Mouse (Mus musculus): ENCODE results near the gene Dync1h1. TPM values are rescaled to one million over a fixed set of nuclear protein-coding genes. Genes with fewer than 3 reads are reported as not detected.

Dync1h1 gene
- polyA plus RNA-seq, 1 experiment from 2014 or later = 51.0 TPM

DNA sequence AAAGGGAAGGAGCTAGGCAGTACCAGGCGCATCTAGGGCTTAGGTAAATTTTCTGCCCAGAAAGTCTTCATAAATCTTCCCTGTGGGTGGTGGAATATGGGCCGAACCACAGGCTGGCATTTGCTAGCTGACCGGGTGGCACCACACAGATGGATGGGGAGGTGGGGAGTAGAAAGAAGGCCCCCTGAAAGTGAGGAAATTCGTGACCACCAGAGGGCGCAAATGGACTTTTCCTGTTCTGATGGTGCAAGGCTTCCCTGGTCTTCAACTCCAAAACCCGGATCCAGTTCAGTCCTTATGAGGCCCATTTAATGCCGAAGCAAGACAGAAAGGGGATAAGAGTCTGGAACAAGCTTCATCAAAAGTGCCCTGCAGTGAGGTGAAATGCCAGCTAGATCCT, 2.7 kb upstream of the Dync1h1 start:
- no peaks in the 10 kb centered on the region for H3K36me3 ChIP-seq (ENCODE audit: control insufficient read depth, insufficient read depth, low read length)
- WGBS (ENCODE audit: insufficient replicate concordance) = 13% methylated on average over 7 of the region's 7 CpGs
- H3K9ac ChIP-seq (ENCODE audit: low read depth, low read length) = no peak overlapping the region
- ATAC-seq (replicated peaks; ENCODE audit: insufficient number of reproducible peaks, low FRiP score, low TSS enrichment) = no peak
- H3K4me1 ChIP-seq (ENCODE audit: control insufficient read depth, insufficient read depth, low read length) = peaks cover 11% of the 10 kb centered on the region
- no peak overlapping the region for H3K4me2 ChIP-seq
- H3K9me3 ChIP-seq (replicated peaks; ENCODE audit: control insufficient read depth, low read length) = no peaks in the 10 kb centered on the region
- H3K27me3 ChIP-seq (ENCODE audit: control insufficient read depth, insufficient read depth, low read length) = peaks cover 9% of the 10 kb centered on the region
- H3K27ac ChIP-seq (ENCODE audit: low read depth, low read length) = no peak overlapping the region
- H3K4me3 ChIP-seq (ENCODE audit: low read depth, low read length) = no peak overlapping the region

DNA sequence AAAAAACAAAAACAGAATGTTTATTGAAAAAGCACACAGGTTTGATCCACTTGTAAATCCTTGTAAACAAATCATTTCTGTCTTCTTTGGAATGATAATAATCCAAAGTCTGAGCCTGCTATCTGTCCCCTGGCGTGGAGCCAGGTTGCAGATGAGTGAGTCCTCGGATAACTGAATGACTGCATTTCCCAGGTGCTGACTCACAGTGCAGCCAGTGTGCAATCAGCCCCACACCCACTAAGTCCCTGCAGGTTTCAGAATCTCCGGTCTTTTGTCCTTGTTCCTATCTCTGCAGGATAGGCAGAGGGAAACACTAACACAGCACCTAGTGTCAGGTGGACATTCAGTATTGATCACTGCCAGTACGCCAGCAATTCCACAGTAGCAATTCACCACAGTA, 1.5 kb upstream of the Dync1h1 start:
- H3K27ac ChIP-seq (ENCODE audit: low read depth, low read length) = no peak overlapping the region
- no peak for ATAC-seq (replicated peaks; ENCODE audit: insufficient number of reproducible peaks, low FRiP score, low TSS enrichment)
- WGBS (ENCODE audit: insufficient replicate concordance) = 56% methylated on average over 4 of the region's 4 CpGs

DNA sequence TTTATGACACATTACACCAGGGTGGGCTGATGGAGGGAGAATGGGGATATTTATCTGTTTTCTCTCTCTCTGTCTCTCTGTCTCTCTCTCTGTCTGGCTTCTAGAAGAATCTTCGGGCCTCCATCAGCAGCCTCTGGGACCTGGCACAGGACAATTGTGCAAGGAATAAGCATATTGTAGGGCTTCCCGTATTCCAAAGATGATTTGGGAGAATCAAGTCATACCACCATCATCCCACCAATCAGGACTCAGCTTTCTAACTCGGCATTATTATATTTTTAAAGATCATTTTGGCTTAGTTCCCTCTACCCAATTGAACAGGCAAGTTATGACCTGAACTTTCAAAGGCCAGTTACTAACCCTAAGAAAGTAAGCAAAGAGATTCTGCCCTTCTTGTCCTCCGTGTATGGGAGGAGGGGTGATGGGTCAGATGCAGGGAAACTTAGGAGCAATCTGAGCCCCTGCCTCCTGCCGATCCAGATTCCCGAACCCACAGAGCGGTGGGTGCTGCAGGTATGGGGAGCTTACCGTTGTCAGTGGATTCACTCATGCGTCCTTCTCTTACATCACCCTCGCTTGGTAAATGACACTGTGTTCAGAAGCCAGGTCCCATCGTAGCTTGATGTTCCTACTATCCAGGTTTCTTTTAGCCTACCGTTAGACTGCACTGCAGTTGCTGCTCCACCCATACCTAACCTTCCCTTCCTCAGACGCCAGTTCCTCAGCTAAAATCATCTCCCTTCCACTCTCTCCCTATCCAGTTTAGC, 844 bp upstream of the Dync1h1 start:
- Histone ChIP-seq H3K9ac (ENCODE audit: low read depth, low read length) (no peak overlapping the region), H3K9me3 (replicated peaks; ENCODE audit: control insufficient read depth, low read length) (no peaks in the 10 kb centered on the region), H3K36me3 (ENCODE audit: control insufficient read depth, insufficient read depth, low read length) (no peaks in the 10 kb centered on the region), H3K27ac (ENCODE audit: low read depth, low read length) (no peak overlapping the region), H3K4me3 (ENCODE audit: low read depth, low read length) (peak overlapping the region; percentile 99), H3K4me1 (ENCODE audit: control insufficient read depth, insufficient read depth, low read length) (peaks cover 17% of the 10 kb centered on the region), H3K27me3 (ENCODE audit: control insufficient read depth, insufficient read depth, low read length) (peaks cover 9% of the 10 kb centered on the region), H3K4me2 (peak overlapping the region; percentile 66)
- no peak for ATAC-seq (replicated peaks; ENCODE audit: insufficient number of reproducible peaks, low FRiP score, low TSS enrichment)
- 54% methylated on average over 13 of the region's 13 CpGs for WGBS (ENCODE audit: insufficient replicate concordance)

More for the DNA sequence above, 1.5 kb upstream of the Dync1h1 start:
- Histone ChIP-seq H3K9ac (ENCODE audit: low read depth, low read length) (no peak overlapping the region), H3K4me3 (ENCODE audit: low read depth, low read length) (no peak overlapping the region), H3K9me3 (replicated peaks; ENCODE audit: control insufficient read depth, low read length) (no peaks in the 10 kb centered on the region), H3K36me3 (ENCODE audit: control insufficient read depth, insufficient read depth, low read length) (no peaks in the 10 kb centered on the region), H3K4me1 (ENCODE audit: control insufficient read depth, insufficient read depth, low read length) (peaks cover 17% of the 10 kb centered on the region), H3K27me3 (ENCODE audit: control insufficient read depth, insufficient read depth, low read length) (peaks cover 9% of the 10 kb centered on the region), H3K4me2 (no peak overlapping the region)

DNA sequence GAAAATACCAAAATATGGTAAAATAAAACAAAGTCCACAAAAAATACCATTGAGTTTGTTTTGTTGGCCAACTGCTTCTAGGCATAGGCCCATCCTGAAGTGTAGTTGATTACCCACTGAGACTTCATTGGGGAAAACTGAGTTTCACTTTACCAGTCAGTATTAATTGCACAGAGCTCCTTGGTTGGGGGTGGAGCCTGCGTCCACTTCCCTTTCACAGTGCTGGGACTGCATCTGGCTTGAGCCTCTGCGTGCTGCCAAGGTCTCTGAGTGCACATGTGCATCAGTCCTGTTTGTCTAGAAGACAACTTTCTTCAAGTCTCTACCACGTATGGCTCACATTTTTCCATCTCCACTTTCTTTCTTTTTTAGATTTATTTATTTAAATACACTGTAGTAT, 4.9 kb downstream of the Dync1h1 start:
- ATAC-seq (replicated peaks; ENCODE audit: insufficient number of reproducible peaks, low FRiP score, low TSS enrichment) = no peak
- Histone ChIP-seq H3K27ac (ENCODE audit: low read depth, low read length) (no peak overlapping the region), H3K9ac (ENCODE audit: low read depth, low read length) (no peak overlapping the region), H3K9me3 (replicated peaks; ENCODE audit: control insufficient read depth, low read length) (no peaks in the 10 kb centered on the region), H3K4me2 (no peak overlapping the region), H3K27me3 (ENCODE audit: control insufficient read depth, insufficient read depth, low read length) (no peaks in the 10 kb centered on the region), H3K4me3 (ENCODE audit: low read depth, low read length) (no peak overlapping the region), H3K36me3 (ENCODE audit: control insufficient read depth, insufficient read depth, low read length) (no peaks in the 10 kb centered on the region), H3K4me1 (ENCODE audit: control insufficient read depth, insufficient read depth, low read length) (peaks cover 20% of the 10 kb centered on the region)
- WGBS (ENCODE audit: insufficient replicate concordance) = 92% methylated on average over 3 of the region's 3 CpGs

DNA sequence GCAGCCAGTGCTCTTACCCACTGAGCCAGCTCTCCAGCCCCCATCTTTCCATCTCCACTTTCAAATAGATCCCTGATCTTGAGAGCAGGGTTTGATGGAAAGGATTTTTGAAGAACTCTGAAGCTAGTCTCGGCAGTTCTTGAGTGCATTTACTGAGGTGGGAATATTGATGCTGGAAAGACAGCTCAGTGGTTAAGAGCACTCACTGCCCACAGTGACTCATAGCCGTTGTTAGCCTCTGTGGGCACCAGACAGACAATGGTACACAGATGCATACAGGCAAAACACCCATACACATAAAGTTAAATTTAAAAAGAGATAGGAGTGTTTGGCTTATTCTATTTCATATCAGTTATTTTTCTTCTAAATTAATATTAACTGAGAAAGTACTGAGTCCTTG, 5.4 kb downstream of the Dync1h1 start:
- Histone ChIP-seq H3K9me3 (replicated peaks; ENCODE audit: control insufficient read depth, low read length) (no peaks in the 10 kb centered on the region), H3K36me3 (ENCODE audit: control insufficient read depth, insufficient read depth, low read length) (no peaks in the 10 kb centered on the region), H3K4me1 (ENCODE audit: control insufficient read depth, insufficient read depth, low read length) (peaks cover 20% of the 10 kb centered on the region), H3K27ac (ENCODE audit: low read depth, low read length) (no peak overlapping the region), H3K4me2 (no peak overlapping the region), H3K4me3 (ENCODE audit: low read depth, low read length) (no peak overlapping the region), H3K9ac (ENCODE audit: low read depth, low read length) (no peak overlapping the region), H3K27me3 (ENCODE audit: control insufficient read depth, insufficient read depth, low read length) (no peaks in the 10 kb centered on the region)
- no peak for ATAC-seq (replicated peaks; ENCODE audit: insufficient number of reproducible peaks, low FRiP score, low TSS enrichment)
- WGBS (ENCODE audit: insufficient replicate concordance) = 85% methylated on average over 2 of the region's 2 CpGs

DNA sequence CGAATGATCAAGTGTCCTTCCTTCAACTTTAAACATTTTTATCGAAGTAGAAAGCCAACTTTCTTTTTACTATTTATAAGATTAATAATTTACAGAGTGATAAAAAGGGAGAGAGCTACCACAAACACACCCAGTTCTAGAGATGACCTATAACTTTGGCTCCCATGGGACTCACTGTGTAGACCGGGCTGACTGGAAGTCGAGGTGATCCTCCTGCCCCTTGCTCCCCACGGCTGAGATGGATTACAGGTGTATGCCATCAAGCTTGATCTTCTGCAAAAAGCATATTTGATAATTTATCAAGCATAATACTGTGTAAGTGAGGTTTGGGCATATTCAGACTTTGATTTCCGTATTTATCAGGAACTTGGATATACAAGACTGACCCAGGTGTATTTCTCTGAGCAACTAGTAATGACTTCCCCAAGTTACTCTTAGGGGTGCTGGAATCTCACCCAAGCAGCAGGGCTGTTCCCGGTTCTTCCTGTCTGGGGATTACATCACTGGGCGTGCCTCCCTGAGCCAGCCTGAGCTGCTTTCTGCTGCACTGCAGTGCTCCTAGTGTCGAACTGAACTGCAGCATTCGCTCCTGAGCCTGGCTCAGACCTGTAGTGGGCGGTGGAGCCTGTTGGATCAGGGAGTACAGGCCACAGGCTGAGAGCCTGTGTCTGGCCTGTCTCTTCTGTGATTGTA, 7.4 kb downstream of the Dync1h1 start:
- Histone ChIP-seq H3K36me3 (ENCODE audit: control insufficient read depth, insufficient read depth, low read length) (peaks cover 6% of the 10 kb centered on the region), H3K27me3 (ENCODE audit: control insufficient read depth, insufficient read depth, low read length) (no peaks in the 10 kb centered on the region), H3K4me2 (0 out of 2 replicates have a peak overlapping the region, but pooled peaks have one; percentile 3), H3K9me3 (replicated peaks; ENCODE audit: control insufficient read depth, low read length) (no peaks in the 10 kb centered on the region), H3K9ac (ENCODE audit: low read depth, low read length) (peak overlapping the region; percentile 49; the same call in 1 of the 2 replicates), H3K4me3 (ENCODE audit: low read depth, low read length) (no peak overlapping the region), H3K27ac (ENCODE audit: low read depth, low read length) (peak overlapping the region; percentile 62; the same call in 1 of the 2 replicates), H3K4me1 (ENCODE audit: control insufficient read depth, insufficient read depth, low read length) (peaks cover 8% of the 10 kb centered on the region)
- WGBS (ENCODE audit: insufficient replicate concordance) = 69% methylated on average over 11 of the region's 11 CpGs
- ATAC-seq (replicated peaks; ENCODE audit: insufficient number of reproducible peaks, low FRiP score, low TSS enrichment) = peak; percentile 40; the same call in 1 of the 2 replicates

DNA sequence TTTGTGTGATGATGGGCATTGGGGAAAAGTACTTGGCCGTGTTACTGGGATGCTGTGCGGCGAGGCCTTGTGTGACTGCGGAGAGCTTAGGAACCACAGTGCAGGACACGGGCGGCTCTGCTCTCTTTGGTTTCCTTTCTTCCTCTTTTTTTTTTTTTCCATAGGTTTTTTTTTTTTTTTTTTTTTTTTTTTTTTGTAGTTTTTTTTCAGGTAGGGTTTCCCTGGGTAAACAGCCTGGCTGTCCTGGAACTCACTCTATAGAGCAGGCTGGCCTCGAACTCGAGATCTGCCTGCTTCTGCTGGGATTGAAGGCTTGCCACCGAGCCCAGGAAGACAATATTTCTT, 7.9 kb downstream of the Dync1h1 start:
- Histone ChIP-seq H3K36me3 (ENCODE audit: control insufficient read depth, insufficient read depth, low read length) (peaks cover 8% of the 10 kb centered on the region), H3K9me3 (replicated peaks; ENCODE audit: control insufficient read depth, low read length) (no peaks in the 10 kb centered on the region), H3K4me1 (ENCODE audit: control insufficient read depth, insufficient read depth, low read length) (peaks cover 3% of the 10 kb centered on the region), H3K4me3 (ENCODE audit: low read depth, low read length) (no peak overlapping the region), H3K4me2 (0 out of 2 replicates have a peak overlapping the region, but pooled peaks have one; percentile 3), H3K27me3 (ENCODE audit: control insufficient read depth, insufficient read depth, low read length) (no peaks in the 10 kb centered on the region), H3K27ac (ENCODE audit: low read depth, low read length) (peak overlapping the region; percentile 62; the same call in 1 of the 2 replicates), H3K9ac (ENCODE audit: low read depth, low read length) (peak overlapping the region; percentile 49; the same call in 1 of the 2 replicates)
- WGBS (ENCODE audit: insufficient replicate concordance) = 86% methylated on average over 9 of the region's 9 CpGs
- ATAC-seq (replicated peaks; ENCODE audit: insufficient number of reproducible peaks, low FRiP score, low TSS enrichment) = 0 out of 2 replicates have a peak, but pooled peaks have one; percentile 3

DNA sequence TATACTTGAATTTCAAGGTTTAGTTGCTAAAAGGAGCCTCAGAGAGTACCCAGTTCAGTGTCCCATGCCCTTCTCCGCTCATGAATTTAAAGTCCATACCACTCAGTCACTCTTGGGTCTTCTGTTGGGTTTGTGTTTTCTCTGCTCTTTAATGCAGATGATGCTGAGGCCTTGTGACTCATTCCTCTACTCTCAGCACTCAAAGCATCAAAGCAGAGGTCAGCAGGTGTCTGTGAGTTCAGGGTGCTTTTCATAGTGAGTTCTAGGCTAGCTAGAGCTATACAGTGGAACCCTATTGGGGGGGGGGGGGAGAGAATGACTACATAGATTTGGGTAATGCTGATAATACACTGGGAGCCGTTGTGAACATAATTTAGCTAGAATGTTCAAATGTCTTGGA, 9.5 kb downstream of the Dync1h1 start:
- 79% methylated on average over 2 of the region's 2 CpGs for WGBS (ENCODE audit: insufficient replicate concordance)
- Histone ChIP-seq H3K4me3 (ENCODE audit: low read depth, low read length) (no peak overlapping the region), H3K4me1 (ENCODE audit: control insufficient read depth, insufficient read depth, low read length) (peaks cover 3% of the 10 kb centered on the region; the same call in 1 of the 2 replicates), H3K27me3 (ENCODE audit: control insufficient read depth, insufficient read depth, low read length) (no peaks in the 10 kb centered on the region), H3K9me3 (replicated peaks; ENCODE audit: control insufficient read depth, low read length) (no peaks in the 10 kb centered on the region), H3K9ac (ENCODE audit: low read depth, low read length) (no peak overlapping the region), H3K4me2 (no peak overlapping the region), H3K27ac (ENCODE audit: low read depth, low read length) (no peak overlapping the region), H3K36me3 (ENCODE audit: control insufficient read depth, insufficient read depth, low read length) (peaks cover 22% of the 10 kb centered on the region)
- ATAC-seq (replicated peaks; ENCODE audit: insufficient number of reproducible peaks, low FRiP score, low TSS enrichment) = no peak
